Mouse (Mus musculus): ENCODE measurements at regions not wholly inside any gene's neighbourhood (a gene's known extent, or its start where the extent isn't known, plus 50 kb on each side); places are given as distances from the start of the nearest gene placed in this dataset.

DNA sequence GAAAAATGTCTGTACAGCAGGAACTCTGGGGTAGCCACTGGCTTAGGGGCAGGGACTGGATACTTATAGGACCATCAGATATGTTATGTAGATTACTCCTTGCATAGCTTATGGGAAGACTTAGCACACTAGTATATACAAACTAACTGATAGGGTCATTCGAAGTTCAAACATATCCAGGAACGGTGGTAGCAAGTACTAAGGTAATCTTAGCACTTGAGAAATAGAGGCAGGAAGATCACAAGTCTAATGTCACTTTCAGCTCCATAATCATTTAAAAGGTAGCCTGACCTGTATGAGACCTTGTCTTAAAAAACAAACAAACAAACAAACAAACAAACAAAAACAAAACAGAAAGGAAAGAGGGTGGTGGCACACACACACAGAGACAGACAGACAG lies 85.1 kb upstream of the S1pr1 start:
- Histone ChIP-seq H3K36me3 (ENCODE audit: control insufficient read depth, insufficient read depth, low read length) (no peaks in the 10 kb centered on the region), H3K4me3 (ENCODE audit: control insufficient read depth in 1 of 2, insufficient read depth in 1 of 2, low read depth in 1 of 2, low read length in 2 of 2) (no peak overlapping the region), H3K9ac (ENCODE audit: low read length) (no peak overlapping the region), H3K27me3 (ENCODE audit: control insufficient read depth, insufficient read depth, low read length) (no peaks in the 10 kb centered on the region), H3K27ac (replicated peaks in 1 of 2; ENCODE audit: control insufficient read depth in 1 of 2, insufficient read depth in 1 of 2, low read depth in 2 of 2, low read length in 2 of 2) (no peak overlapping the region), H3K4me1 (ENCODE audit: control insufficient read depth in 2 of 2, insufficient read depth in 2 of 2, low read length in 2 of 2) (peaks cover 2% of the 10 kb centered on the region in 2 experiments; a peak in 2 of 4 replicates), H3K9me3 (ENCODE audit: control insufficient read depth, low read length) (no peaks in the 10 kb centered on the region), H3K4me2 (ENCODE audit: low read length) (no peak overlapping the region)
- no peak for ATAC-seq (ENCODE audit: insufficient number of reproducible peaks, insufficient read depth, low FRiP score, low read depth)
- WGBS, result 53% methylated on average over 2 of the region's 2 CpGs

DNA sequence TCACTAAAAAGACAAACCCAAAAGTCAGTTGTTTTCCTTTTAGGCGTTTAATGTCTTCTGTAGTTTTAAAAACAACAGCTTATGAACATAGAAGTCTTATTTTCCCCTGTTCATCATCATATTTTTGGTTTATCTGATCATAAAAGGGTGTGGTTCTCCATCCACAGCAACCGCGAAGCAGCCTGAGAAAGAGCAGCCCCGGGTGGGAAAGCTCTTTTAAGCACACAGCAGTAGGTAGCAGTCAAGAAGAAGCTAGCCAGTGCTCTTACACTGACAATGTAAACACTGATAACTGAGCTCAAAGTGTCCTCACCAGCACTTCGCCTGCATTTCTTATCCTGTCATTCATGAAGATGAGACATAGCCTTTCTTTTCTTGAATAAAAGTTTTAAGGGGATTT lies 86.0 kb upstream of the S1pr1 start:
- no peak for ATAC-seq (ENCODE audit: insufficient number of reproducible peaks, insufficient read depth, low FRiP score, low read depth)
- 20% methylated on average over 5 of the region's 5 CpGs for WGBS
- no peak overlapping the region for H3K4me2 ChIP-seq (ENCODE audit: low read length)
- H3K4me1 ChIP-seq (ENCODE audit: control insufficient read depth in 2 of 2, insufficient read depth in 2 of 2, low read length in 2 of 2), result peaks cover 2% of the 10 kb centered on the region in 2 experiments; a peak in 2 of 4 replicates
- H3K27me3 ChIP-seq (ENCODE audit: control insufficient read depth, insufficient read depth, low read length), result no peaks in the 10 kb centered on the region
- no peaks in the 10 kb centered on the region for H3K36me3 ChIP-seq (ENCODE audit: control insufficient read depth, insufficient read depth, low read length)
- no peak overlapping the region for H3K9ac ChIP-seq (ENCODE audit: low read length)
- no peaks in the 10 kb centered on the region for H3K9me3 ChIP-seq (ENCODE audit: control insufficient read depth, low read length)
- H3K4me3 ChIP-seq (ENCODE audit: control insufficient read depth in 1 of 2, insufficient read depth in 1 of 2, low read depth in 1 of 2, low read length in 2 of 2), result no peak overlapping the region
- 0 out of 4 replicates have a peak overlapping the region, but pooled peaks of 1 of the 2 experiments have one; percentile 35 for H3K27ac ChIP-seq (replicated peaks in 1 of 2; ENCODE audit: control insufficient read depth in 1 of 2, insufficient read depth in 1 of 2, low read depth in 2 of 2, low read length in 2 of 2)

DNA sequence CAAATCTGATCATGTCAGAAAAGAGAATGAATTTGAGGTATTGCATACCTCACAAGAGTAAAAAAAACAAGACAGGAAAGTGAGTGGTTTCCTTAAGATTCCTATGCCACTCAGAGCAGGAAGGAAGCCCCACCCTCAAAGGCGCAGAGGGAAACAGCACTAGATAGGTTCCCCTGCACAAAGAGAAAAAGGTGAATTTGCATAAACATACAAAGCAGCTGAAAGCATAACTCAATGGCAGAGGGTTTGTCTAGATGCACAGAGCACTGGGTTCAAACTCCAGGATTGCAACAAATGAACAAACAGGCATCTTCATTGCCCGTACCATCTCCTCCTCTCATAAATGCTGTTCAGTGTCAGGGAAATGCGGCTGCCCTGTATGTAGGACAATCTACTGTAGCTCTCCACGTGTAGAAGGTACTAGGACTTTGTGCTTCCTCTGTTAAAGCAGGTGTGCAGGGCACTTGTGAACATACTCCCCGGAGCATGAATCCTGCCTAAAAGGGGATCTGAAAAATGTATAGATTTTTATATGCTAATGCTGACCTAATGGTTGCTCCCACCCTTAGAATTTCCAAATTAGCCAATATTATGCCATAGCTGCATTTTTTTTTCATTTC lies 85.9 kb upstream of the Dph5 start:
- Histone ChIP-seq H3K27me3 (ENCODE audit: control insufficient read depth, insufficient read depth, low read length) (no peaks in the 10 kb centered on the region), H3K4me3 (ENCODE audit: control insufficient read depth in 1 of 2, insufficient read depth in 1 of 2, low read depth in 1 of 2, low read length in 2 of 2) (no peak overlapping the region), H3K36me3 (ENCODE audit: control insufficient read depth, insufficient read depth, low read length) (no peaks in the 10 kb centered on the region), H3K4me2 (ENCODE audit: low read length) (no peak overlapping the region), H3K4me1 (ENCODE audit: control insufficient read depth in 2 of 2, insufficient read depth in 2 of 2, low read length in 2 of 2) (peaks cover 2% of the 10 kb centered on the region in 2 experiments; a peak in 2 of 4 replicates), H3K9me3 (ENCODE audit: control insufficient read depth, low read length) (no peaks in the 10 kb centered on the region), H3K9ac (ENCODE audit: low read length) (no peak overlapping the region), H3K27ac (replicated peaks in 1 of 2; ENCODE audit: control insufficient read depth in 1 of 2, insufficient read depth in 1 of 2, low read depth in 2 of 2, low read length in 2 of 2) (0 out of 4 replicates have a peak overlapping the region, but pooled peaks of 1 of the 2 experiments have one; percentile 35)
- ATAC-seq (ENCODE audit: insufficient number of reproducible peaks, insufficient read depth, low FRiP score, low read depth), result no peak
- 64% methylated on average over 5 of the region's 5 CpGs for WGBS

DNA sequence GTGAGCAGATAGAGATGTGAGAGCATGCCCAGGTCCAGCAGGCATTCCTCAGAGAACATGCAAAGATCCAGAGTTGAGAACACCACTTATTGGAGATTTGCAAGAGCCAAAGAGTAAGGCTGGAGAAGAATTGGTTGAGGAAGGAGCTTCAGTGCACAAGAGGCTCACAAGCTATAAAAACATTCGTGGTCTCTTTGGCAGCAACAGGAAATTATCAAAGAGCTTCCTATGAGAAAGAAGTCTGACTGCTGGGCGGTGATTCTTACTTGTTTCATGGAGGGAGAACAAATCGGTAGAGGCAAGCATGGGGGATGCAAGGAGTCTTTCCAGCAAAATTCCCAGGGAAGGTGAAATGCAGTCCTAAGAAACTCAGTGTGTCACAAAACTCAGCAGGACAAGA lies 83.0 kb upstream of the Dph5 start:
- H3K27me3 ChIP-seq (ENCODE audit: control insufficient read depth, insufficient read depth, low read length), result no peaks in the 10 kb centered on the region
- 53% methylated on average over 3 of the region's 3 CpGs for WGBS
- no peak overlapping the region for H3K4me3 ChIP-seq (ENCODE audit: control insufficient read depth in 1 of 2, insufficient read depth in 1 of 2, low read depth in 1 of 2, low read length in 2 of 2)
- peaks cover 2% of the 10 kb centered on the region in 2 experiments; a peak in 2 of 4 replicates for H3K4me1 ChIP-seq (ENCODE audit: control insufficient read depth in 2 of 2, insufficient read depth in 2 of 2, low read length in 2 of 2)
- H3K36me3 ChIP-seq (ENCODE audit: control insufficient read depth, insufficient read depth, low read length), result no peaks in the 10 kb centered on the region
- no peak overlapping the region for H3K27ac ChIP-seq (replicated peaks in 1 of 2; ENCODE audit: control insufficient read depth in 1 of 2, insufficient read depth in 1 of 2, low read depth in 2 of 2, low read length in 2 of 2)
- no peak for ATAC-seq (ENCODE audit: insufficient number of reproducible peaks, insufficient read depth, low FRiP score, low read depth)
- no peak overlapping the region for H3K4me2 ChIP-seq (ENCODE audit: low read length)
- no peak overlapping the region for H3K9ac ChIP-seq (ENCODE audit: low read length)
- no peaks in the 10 kb centered on the region for H3K9me3 ChIP-seq (ENCODE audit: control insufficient read depth, low read length)

DNA sequence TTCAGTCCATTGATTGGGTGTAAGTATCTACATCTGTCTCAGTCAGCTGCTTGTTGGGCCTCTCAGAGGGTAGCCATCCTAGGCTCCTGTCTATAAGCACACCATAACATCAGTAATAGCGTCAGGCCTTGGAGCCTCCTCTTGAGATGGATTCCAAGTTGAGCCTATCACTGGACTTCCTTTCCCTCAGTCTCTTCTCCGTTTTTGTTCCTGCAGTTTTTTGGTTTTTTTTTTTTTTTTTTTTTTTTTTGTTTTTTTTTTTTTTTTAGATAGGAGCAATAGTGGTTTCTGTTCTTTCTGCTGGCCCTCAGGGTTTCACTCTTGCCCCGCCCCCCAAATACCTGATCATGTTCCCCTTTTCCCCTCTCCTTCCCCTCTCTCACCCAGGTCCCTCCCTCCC lies 80.6 kb upstream of the Dph5 start:
- H3K9ac ChIP-seq (ENCODE audit: low read length), result no peak overlapping the region
- no peak for ATAC-seq (ENCODE audit: insufficient number of reproducible peaks, insufficient read depth, low FRiP score, low read depth)
- H3K4me2 ChIP-seq (ENCODE audit: low read length), result no peak overlapping the region
- H3K36me3 ChIP-seq (ENCODE audit: control insufficient read depth, insufficient read depth, low read length), result no peaks in the 10 kb centered on the region
- H3K4me1 ChIP-seq (ENCODE audit: control insufficient read depth in 2 of 2, insufficient read depth in 2 of 2, low read length in 2 of 2), result no peaks in the 10 kb centered on the region; a peak in 1 of 4 replicates
- WGBS, result 65% methylated on average over 3 of the region's 3 CpGs
- H3K9me3 ChIP-seq (ENCODE audit: control insufficient read depth, low read length), result no peaks in the 10 kb centered on the region
- no peak overlapping the region for H3K27ac ChIP-seq (replicated peaks in 1 of 2; ENCODE audit: control insufficient read depth in 1 of 2, insufficient read depth in 1 of 2, low read depth in 2 of 2, low read length in 2 of 2)
- H3K4me3 ChIP-seq (ENCODE audit: control insufficient read depth in 1 of 2, insufficient read depth in 1 of 2, low read depth in 1 of 2, low read length in 2 of 2), result no peak overlapping the region
- H3K27me3 ChIP-seq (ENCODE audit: control insufficient read depth, insufficient read depth, low read length), result no peaks in the 10 kb centered on the region

DNA sequence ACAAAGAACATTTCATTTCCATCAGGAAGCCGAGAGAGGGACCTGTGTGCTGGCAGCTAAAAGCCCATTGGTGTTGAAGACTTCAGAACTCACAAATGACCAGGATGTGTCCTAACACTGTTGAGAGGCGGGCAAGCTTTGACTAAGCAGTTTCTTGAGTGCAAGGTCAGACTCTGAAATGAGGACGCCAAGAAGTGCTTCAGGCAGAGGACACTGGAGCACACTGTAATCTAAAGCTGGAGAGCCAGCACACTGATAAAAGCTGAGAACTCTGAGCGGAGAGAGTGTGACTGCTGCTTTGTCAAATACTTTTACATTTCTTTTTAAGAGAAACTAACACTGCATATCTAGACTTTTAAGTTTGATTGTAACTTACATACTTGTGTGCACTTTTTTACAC lies 72.5 kb upstream of the Dph5 start:
- H3K27ac ChIP-seq (replicated peaks in 1 of 2; ENCODE audit: control insufficient read depth in 1 of 2, insufficient read depth in 1 of 2, low read depth in 2 of 2, low read length in 2 of 2), result peak overlapping the region; percentile 85 to 91
- H3K27me3 ChIP-seq (ENCODE audit: control insufficient read depth, insufficient read depth, low read length), result no peaks in the 10 kb centered on the region
- whole genome bisulfite sequencing, result 3% methylated on average over 4 of the region's 4 CpGs
- H3K9ac ChIP-seq (ENCODE audit: low read length), result peak overlapping the region; percentile 35
- ATAC-seq (ENCODE audit: insufficient number of reproducible peaks, insufficient read depth, low FRiP score, low read depth), result peak; percentile 39; the same call in 1 of the 2 replicates
- H3K4me2 ChIP-seq (ENCODE audit: low read length), result peak overlapping the region; percentile 41
- no peaks in the 10 kb centered on the region for H3K9me3 ChIP-seq (ENCODE audit: control insufficient read depth, low read length)
- H3K4me3 ChIP-seq (ENCODE audit: control insufficient read depth in 1 of 2, insufficient read depth in 1 of 2, low read depth in 1 of 2, low read length in 2 of 2), result no peak overlapping the region
- no peaks in the 10 kb centered on the region for H3K36me3 ChIP-seq (ENCODE audit: control insufficient read depth, insufficient read depth, low read length)
- peaks cover 20 to 49% of the 10 kb centered on the region in 2 experiments for H3K4me1 ChIP-seq (ENCODE audit: control insufficient read depth in 2 of 2, insufficient read depth in 2 of 2, low read length in 2 of 2)

DNA sequence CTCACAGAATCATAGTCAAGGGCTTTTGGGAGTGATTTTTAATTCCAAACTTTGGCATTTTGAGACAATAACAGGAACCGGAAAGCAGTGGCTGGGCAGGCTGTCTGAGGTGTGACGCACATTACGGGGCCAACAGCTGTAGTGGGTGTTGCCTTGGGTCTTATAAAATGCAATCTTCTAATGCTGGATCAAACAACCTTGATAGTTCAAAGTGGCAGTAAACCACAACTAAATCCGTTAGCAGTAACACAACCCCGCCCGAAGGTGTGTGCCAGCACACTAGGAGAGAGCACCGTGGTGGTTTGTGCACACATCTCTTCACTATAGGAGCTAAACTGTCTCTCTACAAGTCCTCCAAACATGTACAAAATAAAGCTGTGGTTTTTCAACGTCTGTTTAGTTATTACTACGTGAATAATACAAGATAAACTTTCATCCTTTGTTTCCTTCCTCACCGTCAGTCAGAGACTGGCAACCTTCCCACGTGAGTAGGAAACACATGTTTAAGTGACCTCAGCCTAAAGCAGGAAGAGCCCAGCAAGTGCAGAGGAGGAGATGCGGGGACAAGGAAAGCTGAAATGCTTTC lies 72.0 kb upstream of the Dph5 start:
- no peak for ATAC-seq (ENCODE audit: insufficient number of reproducible peaks, insufficient read depth, low FRiP score, low read depth)
- Histone ChIP-seq H3K27ac (replicated peaks in 1 of 2; ENCODE audit: control insufficient read depth in 1 of 2, insufficient read depth in 1 of 2, low read depth in 2 of 2, low read length in 2 of 2) (peak overlapping the region; percentile 85 to 91), H3K9me3 (ENCODE audit: control insufficient read depth, low read length) (no peaks in the 10 kb centered on the region), H3K9ac (ENCODE audit: low read length) (peak overlapping the region; percentile 35; the same call in 1 of the 2 replicates), H3K27me3 (ENCODE audit: control insufficient read depth, insufficient read depth, low read length) (no peaks in the 10 kb centered on the region), H3K4me1 (ENCODE audit: control insufficient read depth in 2 of 2, insufficient read depth in 2 of 2, low read length in 2 of 2) (peaks cover 25 to 54% of the 10 kb centered on the region in 2 experiments), H3K36me3 (ENCODE audit: control insufficient read depth, insufficient read depth, low read length) (no peaks in the 10 kb centered on the region), H3K4me2 (ENCODE audit: low read length) (peak overlapping the region; percentile 41), H3K4me3 (ENCODE audit: control insufficient read depth in 1 of 2, insufficient read depth in 1 of 2, low read depth in 1 of 2, low read length in 2 of 2) (no peak overlapping the region)
- 33% methylated on average over 12 of the region's 12 CpGs for WGBS
